Comparison of ENCODE assay signal across 8 mouse cellular contexts in genomic region chr3:142743973-142744898, GRCm38 (mm10). TPM values are rescaled to one million over a fixed set of nuclear protein-coding genes. Genes with fewer than 3 reads are reported as not detected.
A peak's percentile ranks its signal among the peaks of the same experiment; 100 is the strongest.
DNase-seq lines count a peak whose midpoint lies in the region; ATAC-seq and TF ChIP-seq lines count a peak whose summit lies in the region.

No protein-coding gene starts in this region.

- no peaks in the 10 kb centered on the region for H3K27me3 ChIP-seq in heart, postnatal 0 days (ENCODE audit: control insufficient read depth, insufficient read depth, low read length)
- H3K27me3 ChIP-seq in embryonic facial prominence, embryonic 10.5 days (replicated peaks; ENCODE audit: low read depth, poor library complexity, severe bottlenecking), result no peaks in the 10 kb centered on the region
- H3K27me3 ChIP-seq in liver, embryonic 16.5 days (ENCODE audit: control insufficient read depth, insufficient read depth, low read depth, low read length), result no peaks in the 10 kb centered on the region
- H3K27me3 ChIP-seq in neural tube, embryonic 14.5 days (ENCODE audit: control insufficient read depth, insufficient read depth, low read length), result no peaks in the 10 kb centered on the region

- TF ChIP-seq EP300 in heart, postnatal 0 days (IDR thresholded peaks at IDR 0.05; ENCODE audit: low read depth), result no peak

- H3K4me2 ChIP-seq in heart, postnatal 0 days (ENCODE audit: low read depth, low read length), result no peak overlapping the region
- H3K4me2 ChIP-seq in liver, embryonic 16.5 days (ENCODE audit: low read depth, low read length), result no peak overlapping the region
- no peak overlapping the region for H3K4me2 ChIP-seq in neural tube, embryonic 14.5 days (ENCODE audit: low read depth, low read length)

- no peak overlapping the region for H3K9ac ChIP-seq in heart, postnatal 0 days (replicated peaks; ENCODE audit: low read depth, low read length)
- H3K9ac ChIP-seq in liver, embryonic 16.5 days (ENCODE audit: low read depth, low read length), result no peak overlapping the region
- H3K9ac ChIP-seq in neural tube, embryonic 14.5 days (replicated peaks; ENCODE audit: low read depth, low read length), result no peak overlapping the region

- H3K4me1 ChIP-seq in heart, postnatal 0 days (ENCODE audit: control insufficient read depth, insufficient read depth), result no peaks in the 10 kb centered on the region
- no peaks in the 10 kb centered on the region for H3K4me1 ChIP-seq in embryonic facial prominence, embryonic 10.5 days
- no peaks in the 10 kb centered on the region for H3K4me1 ChIP-seq in liver, embryonic 16.5 days (ENCODE audit: control insufficient read depth, low read depth, low read length)
- no peaks in the 10 kb centered on the region for H3K4me1 ChIP-seq in neural tube, embryonic 14.5 days (ENCODE audit: control insufficient read depth, insufficient read depth, low read length)

- no peak for ATAC-seq in heart, postnatal 0 days (ENCODE audit: insufficient read depth, low read depth)
- peak; percentile 74 for ATAC-seq in inflammation-experienced regulatory T-cells, adult 6 months
- peak; percentile 82 for ATAC-seq in liver, embryonic 16.5 days (ENCODE audit: low read depth)
- 0 out of 2 replicates have a peak, but pooled peaks have one; percentile 23 for ATAC-seq in neural tube, embryonic 14.5 days (ENCODE audit: low read depth)

- peak; percentile 91 for TF ChIP-seq CTCF in heart, postnatal 0 days (IDR thresholded peaks at IDR 0.05; ENCODE audit: low read depth)

- H3K36me3 ChIP-seq in heart, postnatal 0 days (replicated peaks; ENCODE audit: control insufficient read depth, insufficient read depth, low read length), result no peaks in the 10 kb centered on the region
- no peaks in the 10 kb centered on the region for H3K36me3 ChIP-seq in embryonic facial prominence, embryonic 10.5 days (replicated peaks)
- H3K36me3 ChIP-seq in liver, embryonic 16.5 days (ENCODE audit: control insufficient read depth, insufficient read depth), result no peaks in the 10 kb centered on the region
- H3K36me3 ChIP-seq in neural tube, embryonic 14.5 days (ENCODE audit: control insufficient read depth, insufficient read depth, low read length), result no peaks in the 10 kb centered on the region

- H3K27ac ChIP-seq in heart, postnatal 0 days (ENCODE audit: low read depth), result no peak overlapping the region
- no peak overlapping the region for H3K27ac ChIP-seq in embryonic facial prominence, embryonic 10.5 days (replicated peaks)
- H3K27ac ChIP-seq in liver, embryonic 16.5 days (ENCODE audit: low read length), result peak overlapping the region; percentile 68
- no peak overlapping the region for H3K27ac ChIP-seq in neural tube, embryonic 14.5 days (ENCODE audit: low read depth, low read length)

- H3K9me3 ChIP-seq in heart, postnatal 0 days (replicated peaks; ENCODE audit: control insufficient read depth, low read length), result no peaks in the 10 kb centered on the region
- H3K9me3 ChIP-seq in embryonic facial prominence, embryonic 10.5 days, result no peaks in the 10 kb centered on the region
- no peaks in the 10 kb centered on the region for H3K9me3 ChIP-seq in liver, embryonic 16.5 days (replicated peaks; ENCODE audit: control insufficient read depth, low read length)
- H3K9me3 ChIP-seq in neural tube, embryonic 14.5 days (ENCODE audit: control insufficient read depth, low read length), result no peaks in the 10 kb centered on the region

- DNase-seq in heart, postnatal 0 days (ENCODE audit: low spot score), result peak; percentile 49
- DNase-seq in heart, adult 9 months (ENCODE audit: low spot score in 2 of 2), result no peak
- DNase-seq in WW6 (ENCODE audit: low read depth, low spot score), result peak; percentile 47
- peak; percentile 62 for DNase-seq in embryonic facial prominence, embryonic 10.5 days (ENCODE audit: low spot score)
- no peak for DNase-seq in layer of hippocampus, adult 18-20 months (ENCODE audit: low spot score in 2 of 2)

- H3K4me3 ChIP-seq in heart, postnatal 0 days (ENCODE audit: low read depth, low read length), result no peak overlapping the region
- H3K4me3 ChIP-seq in embryonic facial prominence, embryonic 10.5 days, result no peak overlapping the region
- H3K4me3 ChIP-seq in liver, embryonic 16.5 days (ENCODE audit: low read depth, low read length), result no peak overlapping the region
- no peak overlapping the region for H3K4me3 ChIP-seq in neural tube, embryonic 14.5 days (ENCODE audit: low read depth, low read length)

- WGBS in heart, postnatal 0 days, result 57% methylated on average over 21 of the region's 21 CpGs
- 60% methylated on average over 21 of the region's 21 CpGs for WGBS in embryonic facial prominence, embryonic 10.5 days
- WGBS in liver, embryonic 16.5 days (ENCODE audit: insufficient replicate concordance), result 46% methylated on average over 21 of the region's 21 CpGs
- WGBS in neural tube, embryonic 14.5 days, result 56% methylated on average over 21 of the region's 21 CpGs

RNA-seq across cellular contexts. Expression of gene Gtf2b, which starts 20.6 kb away (rescaled TPM):
- 32.1 and 48.4 TPM in 2 replicates for total RNA-seq in heart, postnatal 0 days (2014; rRNA removed; ENCODE audit: low replicate concordance)
- polyA plus RNA-seq in heart, postnatal 0 days (2015; fragmentation: Nextera tagmentation; extraction: Ambion mirVana), result 58.2 and 63.7 TPM in 2 replicates
- 91.6 and 91.8 TPM in 2 replicates for polyA plus RNA-seq in embryonic facial prominence, embryonic 10.5 days (2016; fragmentation: Nextera tagmentation; extraction: Ambion mirVana)
- polyA plus RNA-seq in inflammation-experienced regulatory T-cells, adult 6 months (2017; shearing (Covaris generic)), result 10 to 100 TPM; 50.6 to 74.3 (median 73.9) TPM
- 46.1 and 47.4 TPM in 2 replicates for polyA plus RNA-seq in liver, embryonic 16.5 days (2015; fragmentation: Nextera tagmentation; extraction: Ambion mirVana)
- polyA plus RNA-seq in neural tube, embryonic 14.5 days (2014; fragmentation: Nextera tagmentation; extraction: Ambion mirVana), result 80.9 and 81.6 TPM in 2 replicates
- 10 to 100 TPM; 45.1 to 46.0 TPM for total RNA-seq in layer of hippocampus, adult 18-20 months (2021)

RNA-seq across cellular contexts. Expression of gene Kyat3, which starts 43.4 kb away (rescaled TPM):
- 19.5 and 21.6 TPM in 2 replicates for total RNA-seq in heart, postnatal 0 days (2014; rRNA removed; ENCODE audit: low replicate concordance)
- polyA plus RNA-seq in heart, postnatal 0 days (2015; fragmentation: Nextera tagmentation; extraction: Ambion mirVana), result 11.2 and 12.8 TPM in 2 replicates
- 11.8 and 14.1 TPM in 2 replicates for polyA plus RNA-seq in embryonic facial prominence, embryonic 10.5 days (2016; fragmentation: Nextera tagmentation; extraction: Ambion mirVana)
- polyA plus RNA-seq in inflammation-experienced regulatory T-cells, adult 6 months (2017; shearing (Covaris generic)), result 1 to 10 TPM; 4.8 to 5.2 (median 4.8) TPM
- polyA plus RNA-seq in liver, embryonic 16.5 days (2015; fragmentation: Nextera tagmentation; extraction: Ambion mirVana), result 12.4 and 14.9 TPM in 2 replicates
- 6.3 and 7.7 TPM in 2 replicates for polyA plus RNA-seq in neural tube, embryonic 14.5 days (2014; fragmentation: Nextera tagmentation; extraction: Ambion mirVana)
- 1 to 10 TPM; 5.7 to 6.1 TPM for total RNA-seq in layer of hippocampus, adult 18-20 months (2021)

Comparison
In these comparisons a context has a peak if more than half of its experiments do, and no peak if none do; other contexts are left out.
1. DNase-seq: peak in heart, postnatal 0 days (single experiment), WW6 (single experiment) and embryonic facial prominence, embryonic 10.5 days (single experiment); none in heart, adult 9 months (0 of 2) and layer of hippocampus, adult 18-20 months (0 of 2).